Mouse (Mus musculus) gastrocnemius, postnatal 10 days (tissue): ENCODE measurements around the gene Meox1. TPM values are rescaled to one million over a fixed set of nuclear protein-coding genes. Genes with fewer than 3 reads are reported as not detected.

ENCODE experiments used
- DNase-seq: peaks from one replicate; pipeline ENCODE4 v3.0.0; 2021; ENCODE audit warnings: mixed read lengths
- total RNA-seq, 2 experiments: library from RNA; stranded (reverse); gene quantifications; 2 replicates each; pipeline ENCODE4 v1.2.3; 2021

The Meox1 gene
- total RNA-seq, 2 experiments from 2014 or later: 11.7 to 12.3 TPM

DNA sequence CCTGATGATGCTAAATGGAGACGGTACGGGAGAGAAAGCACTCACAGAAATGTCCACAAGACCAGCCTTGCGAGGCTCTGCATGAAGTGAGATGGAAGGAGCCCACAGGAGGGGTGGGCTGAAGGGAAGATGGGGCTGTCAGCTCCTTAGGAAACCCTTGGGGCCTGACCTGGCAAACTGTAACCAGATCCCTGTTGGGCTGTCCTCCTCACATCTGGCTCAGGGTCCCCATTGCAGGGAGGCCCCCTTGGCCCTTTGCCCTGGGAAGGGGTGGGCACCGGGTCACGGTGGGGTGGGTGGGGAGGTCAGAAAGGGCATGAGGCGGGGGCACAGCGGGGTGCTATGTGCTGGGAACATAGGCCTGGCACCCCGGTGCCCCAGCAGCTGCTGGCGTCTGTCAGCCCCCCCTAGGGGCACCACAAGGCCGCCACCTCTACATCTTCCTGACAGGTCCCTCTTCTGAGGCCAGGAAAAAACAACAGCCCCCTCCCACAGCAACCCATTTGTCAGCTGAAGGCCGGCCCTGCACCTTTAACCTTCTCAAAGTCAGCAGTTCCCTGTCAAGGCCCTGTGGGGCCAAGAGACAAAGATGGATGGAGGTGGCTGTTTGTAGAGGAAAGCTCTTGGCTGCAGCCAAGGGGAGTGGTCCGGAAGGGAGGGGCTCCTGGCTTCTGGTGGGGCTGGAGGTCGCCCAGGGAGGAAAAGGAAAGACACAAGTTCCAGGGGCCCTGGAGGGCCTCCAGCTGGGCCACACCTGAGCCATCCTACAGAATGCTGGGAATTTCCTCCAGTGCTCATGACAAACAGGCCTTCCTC lies 2.6 kb upstream of the Meox1 start:
- no peak for DNase-seq

DNA sequence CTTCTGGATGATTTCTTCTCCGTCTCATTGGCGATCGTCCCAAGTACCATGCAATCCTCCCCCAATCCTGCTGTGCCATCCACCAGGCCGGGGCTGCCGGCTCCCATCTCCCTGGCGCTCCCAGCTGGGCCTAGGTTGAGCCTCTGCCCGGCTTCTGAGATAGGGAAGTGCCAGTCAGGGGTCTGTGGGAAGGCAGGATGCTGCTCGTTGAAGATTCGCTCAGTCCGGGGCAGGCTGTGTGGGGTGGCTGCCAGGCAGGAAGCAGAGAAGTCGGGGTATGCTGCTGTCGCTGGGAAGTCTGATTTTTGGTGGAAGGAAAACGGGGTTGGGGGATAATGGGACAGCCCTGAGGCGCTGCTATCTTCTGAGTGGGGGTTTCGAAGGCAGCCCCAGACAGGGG lies 614 bp downstream of the Meox1 start:
- DNase-seq: no peak

DNA sequence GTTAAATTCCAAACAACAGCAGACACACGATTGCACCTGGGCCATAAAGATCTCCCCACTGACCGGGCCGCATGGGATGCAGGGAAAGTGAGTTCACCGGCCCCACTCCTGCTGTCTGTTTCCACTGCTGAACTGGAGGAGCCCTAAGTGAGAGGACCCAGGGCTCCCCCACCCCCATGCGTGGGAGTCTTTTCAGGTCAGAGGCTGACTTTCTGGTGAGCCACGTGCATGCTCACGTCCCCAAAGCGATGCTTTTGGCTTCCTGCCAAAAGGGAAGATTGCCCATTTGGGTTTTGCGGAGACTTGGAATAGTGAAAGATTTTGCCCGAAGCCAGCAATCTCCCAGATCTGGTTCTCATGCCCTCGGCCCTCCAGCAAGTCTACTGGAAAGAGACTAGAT lies 2.7 kb downstream of the Meox1 start:
- DNase-seq: peak; percentile 40

DNA sequence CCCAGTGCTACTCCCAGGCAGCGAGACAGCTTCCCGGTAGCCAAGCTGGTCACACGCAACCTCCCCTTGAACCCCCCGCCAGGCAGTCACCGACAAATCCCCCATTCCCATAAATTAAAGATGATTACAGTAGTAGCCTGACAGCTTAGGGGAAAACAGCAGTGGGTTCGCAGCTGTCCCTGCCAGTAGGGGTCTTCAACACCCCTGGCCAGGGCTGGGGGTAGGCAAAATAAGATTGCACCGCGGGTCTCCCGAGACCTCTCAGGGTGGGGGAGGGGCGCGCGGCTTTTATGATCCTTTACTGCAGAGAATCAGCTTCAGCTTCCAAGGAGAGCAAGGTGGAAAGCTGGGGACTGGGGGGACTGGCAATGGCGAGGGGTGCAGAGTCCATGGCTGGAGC lies 4.4 kb downstream of the Meox1 start:
- DNase-seq: no peak

DNA sequence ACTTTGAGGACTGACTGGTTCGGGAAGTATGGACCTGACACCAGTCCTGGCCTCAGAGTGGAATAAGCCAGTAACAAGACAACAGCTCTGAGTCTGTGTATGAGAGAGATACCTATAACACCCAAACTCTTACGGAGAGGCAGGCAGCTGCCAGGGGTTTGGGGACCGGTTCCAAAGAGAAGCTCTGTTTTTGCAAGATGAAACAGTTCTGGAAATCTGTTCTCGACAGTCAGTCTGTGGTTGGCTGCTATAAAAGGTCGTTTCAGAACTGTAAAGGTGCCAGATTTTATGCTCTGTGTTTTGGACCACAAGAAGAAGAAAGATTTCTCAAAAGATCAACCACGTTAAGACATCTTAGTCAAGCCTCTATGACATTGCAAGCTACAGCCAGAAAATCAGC lies 5.4 kb downstream of the Meox1 start:
- no peak for DNase-seq

DNA sequence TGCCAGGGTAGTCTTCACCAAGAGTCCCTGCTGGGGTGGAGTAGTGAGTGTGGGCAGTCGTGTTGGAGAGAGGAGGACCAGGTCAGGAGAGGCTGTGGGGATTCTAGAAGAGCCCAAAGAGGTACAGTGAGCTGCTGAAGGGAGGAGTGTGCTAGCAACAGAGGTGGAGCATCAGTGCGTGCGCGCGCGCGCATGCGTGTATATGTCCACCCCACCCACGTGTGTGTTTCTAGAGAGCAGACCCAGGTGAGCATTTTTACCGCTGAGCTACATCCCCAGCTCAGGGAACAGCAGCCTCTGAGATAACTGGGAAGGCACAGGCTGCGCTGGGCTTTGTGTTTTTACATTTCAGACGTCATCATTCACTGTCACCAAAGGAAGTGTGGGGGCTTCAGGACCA lies 7.7 kb downstream of the Meox1 start:
- DNase-seq: no peak

DNA sequence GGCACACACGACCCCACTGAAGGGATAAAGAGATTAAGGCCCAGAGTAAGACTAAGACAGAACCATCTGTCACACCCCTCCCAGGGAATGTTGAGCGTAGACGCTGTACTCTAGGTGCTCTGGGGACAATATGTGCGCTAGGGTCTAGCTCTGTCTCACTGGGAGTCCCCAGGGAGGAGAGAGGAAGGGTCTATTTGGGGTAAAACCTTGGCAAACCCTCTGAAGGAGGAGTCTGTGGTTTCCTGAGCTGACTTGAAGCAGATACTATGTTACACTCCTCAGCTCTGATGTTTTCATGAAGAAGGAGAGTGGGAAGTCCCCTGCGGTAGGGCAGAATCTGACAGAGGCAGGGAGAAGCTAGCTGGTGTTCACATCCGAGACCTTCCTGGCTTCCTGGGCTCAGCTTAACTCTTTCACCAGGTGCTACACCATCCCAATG lies 8.3 kb downstream of the Meox1 start:
- no peak for DNase-seq

DNA sequence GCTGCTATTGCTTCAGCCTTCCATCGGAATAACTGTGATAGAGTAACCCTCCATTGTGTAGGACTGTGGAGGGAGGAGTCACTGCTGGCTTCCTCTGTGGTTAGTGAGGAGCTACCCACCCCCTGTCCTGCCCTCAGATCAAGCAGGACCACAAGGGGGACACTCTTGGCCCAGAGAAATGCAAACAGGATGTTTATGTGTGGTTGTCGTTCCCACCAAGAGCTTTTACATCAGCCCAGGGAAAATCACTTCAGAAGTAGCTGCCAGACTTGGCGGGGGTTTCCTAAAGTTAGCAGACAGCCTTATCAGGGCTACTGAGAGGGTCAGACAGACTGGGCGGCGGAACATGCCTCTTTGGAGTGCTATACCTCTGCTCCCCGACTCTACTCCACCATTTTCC lies 8.9 kb downstream of the Meox1 start:
- no peak for DNase-seq

DNA sequence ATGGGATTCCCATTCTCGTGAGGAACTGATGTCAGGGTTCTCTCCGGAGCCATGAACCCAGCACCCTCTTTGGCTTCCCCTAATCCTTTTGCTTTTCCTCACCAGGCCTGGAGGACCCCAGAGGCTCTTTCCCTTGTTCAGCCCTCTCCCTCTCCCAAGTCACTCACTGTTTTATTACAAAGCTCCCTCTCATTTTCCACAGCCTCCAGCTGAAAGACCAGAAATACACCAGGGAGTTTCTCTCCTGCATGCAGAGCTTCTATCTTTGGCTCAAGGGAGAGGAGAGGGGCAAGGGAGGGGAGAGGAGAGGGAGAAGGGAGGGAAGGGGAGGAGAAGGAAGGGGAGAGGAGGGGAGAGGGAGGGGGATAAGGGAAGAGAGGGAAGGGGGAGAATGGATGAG lies 10.3 kb downstream of the Meox1 start:
- DNase-seq: no peak

DNA sequence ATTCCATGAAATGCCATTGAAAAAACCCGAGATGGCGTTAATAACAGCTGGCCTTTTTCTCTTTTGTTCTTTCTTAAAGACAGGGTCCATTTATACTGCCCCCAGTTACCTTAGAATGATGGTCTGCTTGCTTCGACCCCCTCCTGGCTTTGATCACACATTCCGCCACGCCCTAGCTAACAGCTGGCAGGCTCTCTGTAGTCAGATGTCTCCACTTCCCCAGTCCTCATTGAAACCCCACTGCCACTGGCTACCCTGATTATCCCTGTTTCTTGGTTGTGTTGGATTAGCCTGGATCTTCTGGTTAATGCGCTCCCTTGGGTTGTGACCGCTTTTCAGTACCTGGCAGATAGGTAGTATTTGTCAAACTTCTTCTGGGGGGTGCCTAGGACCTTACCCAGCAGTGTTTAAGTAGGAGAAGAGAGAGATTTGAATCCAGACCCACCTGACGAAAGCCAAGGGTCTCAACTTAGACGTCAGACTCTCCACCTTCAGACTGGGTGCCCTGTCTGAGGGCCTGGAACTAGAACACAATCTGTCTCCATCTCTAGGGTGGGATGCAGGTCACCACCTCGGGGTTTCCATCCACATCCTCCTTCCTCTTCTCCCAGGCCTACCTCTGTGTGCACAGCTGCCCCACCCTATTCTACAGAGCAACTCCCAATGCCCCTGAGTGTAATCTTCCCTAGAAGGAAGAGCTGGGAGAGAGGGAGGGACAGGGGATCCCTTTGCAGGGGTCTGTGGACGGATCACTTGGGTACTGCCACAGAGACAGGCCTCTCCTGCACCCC lies 11.5 kb downstream of the Meox1 start:
- no peak for DNase-seq

DNA sequence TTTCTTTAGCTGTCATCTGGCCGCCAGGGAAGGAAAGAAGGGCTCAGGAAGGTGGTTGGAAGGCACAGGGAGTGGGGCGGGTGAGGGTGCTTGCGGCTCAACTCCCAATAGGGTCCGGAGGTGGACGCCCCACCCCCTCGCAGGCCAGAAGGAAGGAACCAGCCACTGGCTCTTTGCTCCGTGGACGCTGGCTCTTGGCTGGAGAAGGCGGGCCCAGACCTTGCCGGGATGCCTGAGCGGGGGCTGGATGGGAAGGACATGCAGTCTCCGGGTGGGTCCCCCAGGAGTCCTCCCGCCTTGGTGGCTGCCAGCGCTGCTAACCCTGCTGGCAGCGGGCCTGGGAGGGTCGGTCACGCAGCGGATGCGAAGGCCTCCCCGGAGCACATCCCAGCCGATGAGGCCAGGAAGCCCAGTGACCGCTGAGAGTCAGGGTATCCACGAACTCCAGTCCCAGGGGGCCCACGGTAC lies 12.5 kb downstream of the Meox1 start:
- peak; percentile 85 for DNase-seq

DNA sequence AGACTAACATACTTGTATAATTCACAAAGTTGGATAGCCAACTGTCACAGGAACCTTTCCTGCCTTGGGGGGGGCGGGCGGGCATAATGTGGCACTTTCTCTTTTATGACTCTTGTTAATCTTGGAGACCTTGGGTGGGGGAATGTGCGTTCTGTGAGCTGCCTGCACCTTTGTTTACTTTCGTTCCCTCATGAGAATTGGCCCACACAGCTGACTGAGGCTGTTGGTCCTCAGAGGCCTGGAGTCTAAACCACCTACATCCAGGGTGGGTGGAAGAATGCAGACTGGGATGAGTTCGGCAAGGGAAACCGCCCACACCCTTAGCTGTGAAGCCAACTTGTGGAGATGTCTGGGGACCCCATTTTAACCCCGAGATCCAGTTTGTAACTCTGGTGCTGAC lies 13.0 kb downstream of the Meox1 start:
- no peak for DNase-seq

DNA sequence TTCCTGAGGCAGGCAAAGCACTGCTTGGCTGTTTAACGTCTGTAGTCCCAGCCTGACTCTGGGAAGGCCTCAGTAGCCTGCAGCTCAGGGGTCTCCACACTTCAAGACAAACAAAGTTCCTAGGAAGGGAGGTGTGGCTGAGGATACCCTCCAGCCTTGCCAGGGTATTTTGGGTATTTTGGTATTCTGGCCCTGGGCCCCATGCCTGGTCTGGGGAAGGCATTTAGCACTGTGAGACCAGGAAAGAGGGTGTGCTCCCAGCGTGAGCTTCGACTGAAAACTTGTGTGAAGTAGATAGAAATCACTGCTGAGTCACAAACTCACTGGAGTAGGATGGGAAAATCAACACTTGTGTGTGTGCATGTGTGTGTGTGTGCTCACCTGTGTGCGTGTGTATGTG lies 14.5 kb downstream of the Meox1 start:
- no peak for DNase-seq

DNA sequence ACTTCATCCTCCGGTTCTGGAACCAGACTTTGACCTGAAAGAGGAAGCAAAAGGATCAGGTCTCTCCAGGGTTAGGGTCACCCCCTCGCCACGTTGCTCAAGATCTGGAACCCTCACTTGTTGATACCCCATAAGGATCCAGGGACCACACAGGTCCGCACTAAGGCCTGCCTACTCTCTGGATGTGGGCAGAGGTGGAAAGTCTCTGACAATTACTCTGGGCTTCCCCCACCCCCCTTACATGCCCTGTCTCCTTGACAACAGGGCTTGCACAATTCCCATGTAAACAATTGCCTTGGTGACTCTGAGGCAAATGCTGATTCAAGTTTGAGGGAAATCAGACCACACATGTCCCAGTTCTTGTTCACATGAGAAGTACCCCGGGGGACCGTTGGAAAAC lies 15.5 kb downstream of the Meox1 start:
- no peak for DNase-seq

DNA sequence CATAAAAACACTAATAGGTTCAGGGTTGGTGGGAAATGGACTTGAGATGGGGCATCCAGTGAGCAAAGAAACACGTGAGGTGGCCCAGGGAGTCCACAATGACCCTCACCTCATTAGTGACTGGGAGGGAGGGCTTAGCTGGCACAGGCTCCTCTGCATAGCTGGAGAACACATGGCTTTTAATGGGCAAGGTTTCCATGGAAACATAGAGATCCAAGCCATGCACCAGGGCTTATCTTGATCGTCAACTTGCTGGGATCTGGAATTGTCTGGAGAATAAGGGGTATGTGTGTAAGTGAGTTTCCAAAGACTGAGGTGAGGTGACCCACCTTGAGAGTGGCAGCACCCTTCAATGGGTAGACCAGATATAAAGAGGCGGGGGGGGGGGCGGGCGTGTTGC lies 19.2 kb downstream of the Meox1 start:
- no peak for DNase-seq

DNA sequence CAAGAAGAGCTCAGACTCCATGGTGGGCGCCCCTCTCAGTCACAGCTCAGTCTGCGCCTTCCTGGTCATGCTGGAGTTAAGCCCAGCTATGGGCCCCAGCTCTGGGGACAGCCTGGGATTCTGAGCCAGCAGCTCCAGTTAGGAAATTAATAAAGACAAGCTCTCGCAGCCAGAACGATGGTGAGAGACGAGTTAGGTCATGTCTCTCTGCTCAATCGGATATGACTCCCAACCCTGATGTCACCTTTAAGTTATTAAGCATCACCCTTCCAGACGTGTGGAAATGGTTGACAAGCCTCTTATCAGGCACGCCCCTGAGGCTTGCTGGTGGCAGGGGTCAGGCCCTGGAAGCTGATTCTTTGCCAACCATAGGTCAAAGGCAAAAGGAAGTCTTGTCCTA lies 20.3 kb downstream of the Meox1 start:
- DNase-seq: no peak

DNA sequence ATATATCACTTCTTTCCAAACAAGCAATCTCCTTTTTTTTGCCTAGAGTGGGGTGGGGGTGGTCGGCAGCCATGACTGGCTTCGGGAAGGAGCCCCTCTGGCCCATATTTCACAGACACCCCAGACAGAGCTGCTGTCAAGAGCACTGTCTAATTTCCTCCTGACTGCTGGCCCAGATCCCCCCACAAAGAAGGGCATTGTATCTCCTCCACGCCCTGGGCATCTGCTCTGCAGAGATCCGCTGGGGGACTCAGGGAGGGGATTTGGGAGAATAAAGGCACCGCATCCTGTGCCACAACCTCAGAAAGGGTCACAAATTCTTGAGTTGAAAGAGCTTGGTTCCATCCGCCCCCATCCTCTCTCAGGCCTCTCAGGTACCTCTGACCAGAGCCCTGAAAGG lies 22.7 kb downstream of the Meox1 start:
- DNase-seq: no peak

DNA sequence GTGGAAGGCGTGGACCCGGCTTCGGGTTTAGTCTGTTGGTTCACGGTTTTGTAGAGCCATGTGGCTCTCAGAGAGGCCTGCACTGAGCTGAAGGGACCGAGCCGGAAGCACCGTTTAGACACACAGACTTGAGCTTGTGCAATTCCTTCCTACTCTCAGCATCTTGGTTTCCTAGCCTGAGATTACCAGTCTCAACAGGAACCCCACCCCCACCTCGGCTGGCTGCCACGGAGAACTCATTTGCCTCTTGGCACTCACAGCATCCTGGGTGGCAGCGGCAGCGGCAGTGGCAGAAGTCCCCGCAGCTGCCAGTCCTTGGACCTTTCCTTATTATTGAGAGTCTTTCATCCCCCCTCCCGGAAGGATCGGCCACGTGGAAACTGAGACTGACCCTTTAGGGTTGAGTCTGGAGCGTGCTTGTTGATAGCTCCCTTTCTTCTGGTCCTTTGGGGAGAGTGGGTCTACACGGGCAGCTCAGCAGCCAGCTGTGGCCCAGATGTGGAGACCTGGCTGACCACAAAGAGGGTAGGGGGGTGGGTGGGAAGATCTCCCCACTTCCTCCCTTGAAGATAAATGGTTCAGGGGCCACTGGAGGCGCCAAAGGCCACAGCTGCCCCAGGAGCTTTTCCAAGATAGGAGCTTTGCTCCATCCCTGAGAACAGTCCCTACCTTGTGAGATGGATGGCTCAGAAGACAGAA lies 24.0 kb downstream of the Meox1 start:
- DNase-seq: no peak

DNA sequence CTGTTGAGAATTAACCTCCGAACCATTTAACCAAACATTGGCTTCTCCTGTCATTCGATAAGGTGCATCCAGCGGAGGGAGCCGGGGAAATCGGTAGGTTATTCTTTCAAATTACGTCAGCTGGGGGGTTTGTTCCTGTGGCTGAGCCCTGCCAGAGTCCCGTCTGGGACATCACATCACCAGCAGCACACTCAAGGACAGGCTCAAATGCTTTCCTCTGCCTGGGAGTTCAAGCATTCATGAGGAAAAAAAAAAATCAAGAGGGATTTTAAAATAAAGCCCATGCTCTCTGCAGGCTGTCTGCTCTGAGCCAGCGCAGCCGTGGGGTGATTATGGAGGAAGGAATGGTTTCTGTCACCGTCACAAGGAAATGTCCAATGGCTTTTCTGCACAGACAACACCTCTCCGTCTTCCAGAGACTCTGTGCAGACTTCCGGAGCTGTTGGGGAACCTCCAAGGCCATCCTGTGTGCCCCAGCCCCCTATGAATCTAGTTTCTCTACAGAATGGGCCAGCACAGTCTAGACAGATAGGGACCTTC lies 26.6 kb downstream of the Meox1 start:
- no peak for DNase-seq

DNA sequence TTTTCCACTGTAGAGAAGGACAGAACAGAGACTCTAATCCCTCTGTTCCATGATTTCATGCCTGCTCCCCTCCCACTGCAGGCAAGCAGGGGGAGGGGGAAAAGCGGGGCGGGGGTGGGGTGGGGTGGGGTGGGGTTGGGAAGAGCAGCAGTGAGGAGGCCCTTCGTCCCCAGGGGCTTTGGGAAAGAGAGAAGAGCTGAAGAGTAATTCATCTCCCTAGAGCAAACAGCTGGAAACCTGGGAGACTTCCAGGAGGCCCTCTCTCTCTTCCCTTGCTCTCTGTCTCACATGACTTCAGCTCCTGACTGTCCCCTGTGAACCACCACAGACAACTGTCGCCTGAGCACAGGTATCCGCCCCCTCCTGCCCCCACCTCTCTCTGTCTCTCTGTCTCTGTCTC lies 35.4 kb downstream of the Meox1 start:
- no peak for DNase-seq

DNA sequence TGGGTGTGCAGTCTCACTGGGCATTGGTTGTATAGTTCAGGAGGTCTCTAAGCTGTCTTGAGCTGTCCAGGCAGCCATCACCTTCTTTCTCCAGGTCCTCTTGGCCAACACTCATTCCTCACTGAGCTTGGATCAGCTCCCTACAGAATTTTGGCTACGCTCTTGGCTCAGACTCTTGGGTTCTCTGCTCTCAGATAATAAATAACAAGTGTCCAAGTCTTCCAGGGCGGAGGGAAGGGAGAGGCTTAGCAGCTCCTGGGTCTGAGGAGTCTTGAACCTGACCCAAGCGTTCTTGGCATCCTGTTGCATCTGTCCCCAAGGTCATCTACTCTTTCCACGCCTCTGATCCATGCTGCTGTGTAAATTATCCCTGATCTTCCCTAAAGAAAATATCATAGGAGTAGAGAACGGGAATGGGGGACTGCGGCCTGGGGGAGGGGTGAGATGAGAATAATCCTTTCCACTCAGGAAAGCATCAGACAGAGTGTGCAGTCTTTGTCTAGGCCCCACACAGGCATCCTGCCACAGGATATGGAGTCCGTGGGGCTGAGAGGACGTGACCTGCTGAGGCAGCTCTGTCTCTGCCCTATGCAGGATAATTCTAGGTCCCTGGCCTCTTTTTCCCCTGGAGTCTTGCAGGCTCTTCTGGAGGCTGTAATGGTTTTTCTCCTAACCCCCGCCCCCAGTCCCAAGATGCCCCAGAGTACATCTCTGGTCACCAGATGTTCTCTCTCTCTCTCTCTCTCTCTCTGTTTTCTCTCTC lies 38.0 kb downstream of the Meox1 start:
- no peak for DNase-seq

DNA sequence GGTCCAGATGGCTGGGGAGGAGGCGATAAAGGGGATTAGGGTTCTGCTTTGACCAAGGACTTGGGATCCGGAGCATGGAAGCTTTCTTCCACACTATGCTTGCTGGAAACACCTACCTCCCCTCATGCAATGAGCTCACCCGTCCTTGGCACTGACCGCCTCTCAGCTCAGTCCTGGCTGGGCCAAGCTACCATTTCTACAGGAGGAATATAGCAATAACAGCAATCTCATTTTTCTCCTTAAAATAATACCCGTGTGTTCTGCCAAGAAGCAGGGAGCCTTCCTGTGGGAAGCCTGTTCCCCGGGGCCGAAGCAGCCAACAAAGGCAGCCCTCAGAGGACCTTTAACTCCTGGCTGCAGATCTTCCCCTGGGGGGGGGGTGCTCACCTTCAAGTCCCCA lies 43.1 kb downstream of the Meox1 start:
- peak; percentile 39 for DNase-seq
